Mouse (Mus musculus) C2C12 (cell line): ENCODE measurements around the gene Cic. TPM values are rescaled to one million over a fixed set of nuclear protein-coding genes. Genes with fewer than 3 reads are reported as not detected.

ENCODE experiments used
- H3K27me3 ChIP-seq: one replicate; pipeline ENCODE4 v1.6.1; 2011; ENCODE audit not compliant: control insufficient read depth, insufficient read depth, insufficient read length
- H3K36me3 ChIP-seq: one replicate; pipeline ENCODE4 v1.6.1; 2011; ENCODE audit not compliant: control insufficient read depth, insufficient read depth
- H3K4me3 ChIP-seq: one replicate; pipeline ENCODE4 v1.5.1; 2011; ENCODE audit warnings: mild to moderate bottlenecking, control low read depth; ENCODE audit not compliant: poor library complexity, insufficient read depth, severe bottlenecking
- H3K79me2 ChIP-seq: one replicate; pipeline ENCODE4 v1.6.1; 2011; ENCODE audit not compliant: control insufficient read depth, insufficient read depth
- H3K79me3 ChIP-seq: one replicate; pipeline ENCODE4 v1.6.1; 2011; ENCODE audit warnings: low read depth, control low read depth
- H3ac ChIP-seq: one replicate; pipeline ENCODE3; 2011; ENCODE audit warnings: low read depth; ENCODE audit not compliant: control insufficient read depth, insufficient read length
- CEBPB ChIP-seq: IDR thresholded peaks from one replicate; pipeline ENCODE4 v1.6.1; 2011; ENCODE audit warnings: low read depth, mild to moderate bottlenecking, control low read depth, moderate library complexity
- CTCF ChIP-seq: IDR thresholded peaks from one replicate; pipeline ENCODE4 v1.5.1; 2011; ENCODE audit not compliant: control insufficient read depth, insufficient read depth, insufficient read length
- FOSL1 ChIP-seq: IDR thresholded peaks from one replicate; pipeline ENCODE4 v1.8.0; 2011; ENCODE audit warnings: mild to moderate bottlenecking, low read length; ENCODE audit not compliant: poor library complexity, insufficient read depth, severe bottlenecking
- MAX ChIP-seq: IDR thresholded peaks from one replicate; pipeline ENCODE4 v1.6.1; 2011; ENCODE audit warnings: mild to moderate bottlenecking, control low read depth
- MYOD1 ChIP-seq: IDR thresholded peaks from one replicate; pipeline ENCODE4 v1.6.1; 2011; ENCODE audit warnings: low read depth; ENCODE audit not compliant: control insufficient read depth, insufficient read length
- MYOG ChIP-seq: IDR thresholded peaks from one replicate; pipeline ENCODE4 v1.6.1; 2011; ENCODE audit not compliant: control insufficient read depth, insufficient read length; ENCODE audit errors: extremely low read depth
- USF1 ChIP-seq: IDR thresholded peaks from one replicate; pipeline ENCODE4 v1.6.1; 2011; ENCODE audit warnings: low read depth, mild to moderate bottlenecking, control low read depth, moderate library complexity
- polyA plus RNA-seq: library from polyadenylated mRNA; unstranded; fragments of >200 nt; fragmentation: generic; extraction: Trizol; gene quantifications from one replicate; pipeline ENCODE4 v1.2.1, GENCODE M21; 2012; ENCODE audit warnings: missing spikeins

Gene Cic
- polyA plus RNA-seq, 1 experiment: 79.5 TPM

DNA sequence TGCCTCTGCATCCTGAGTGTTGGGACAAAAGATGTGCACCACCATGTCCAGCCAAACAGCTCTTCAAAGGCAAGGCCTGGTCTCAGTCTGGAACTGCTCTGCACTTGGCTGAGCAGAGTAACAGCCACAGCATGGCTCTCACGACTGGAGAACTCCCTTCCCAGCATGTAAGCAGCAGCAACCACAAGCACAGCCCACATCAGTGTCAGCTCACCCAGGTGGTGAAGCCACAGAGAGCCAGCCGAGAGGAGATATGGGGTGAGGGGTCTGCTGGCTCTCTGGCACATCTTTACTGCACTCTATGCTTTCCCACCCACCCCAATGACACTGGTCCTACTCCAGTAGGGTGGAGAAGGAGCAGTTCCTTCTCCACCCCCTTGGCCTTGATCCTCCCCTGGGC, 34.4 kb upstream of the Cic start:
- Histone ChIP-seq H3K27me3 (no peaks in the 10 kb centered on the region), H3K79me2 (peaks cover 41% of the 10 kb centered on the region), H3K4me3 (no peak overlapping the region), H3K79me3 (peaks cover 21% of the 10 kb centered on the region), H3ac (no peak overlapping the region), H3K36me3 (peaks cover 54% of the 10 kb centered on the region)
- TF ChIP-seq MYOD1 (no peak), USF1 (no peak)

DNA sequence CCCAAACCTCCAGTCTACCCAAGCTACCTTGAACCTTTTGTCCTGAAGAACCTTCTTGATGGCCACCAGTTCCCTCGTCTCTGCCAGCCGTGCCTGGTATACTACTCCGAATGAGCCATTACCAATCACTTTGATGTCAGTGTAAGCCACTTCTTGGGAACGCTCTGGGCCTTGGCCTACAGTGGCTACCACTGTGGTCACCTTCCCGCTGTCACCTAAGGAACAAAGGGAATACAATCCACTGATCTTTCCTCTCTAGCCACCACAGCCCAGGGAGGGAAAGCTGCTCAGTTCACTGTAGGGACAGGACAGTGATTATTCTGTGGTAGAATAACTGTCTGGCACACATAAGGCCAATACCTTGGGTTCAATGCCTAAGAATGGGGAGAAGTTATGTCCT, 32.0 kb upstream of the Cic start:
- H3K79me2 ChIP-seq: peaks cover 41% of the 10 kb centered on the region
- peaks cover 21% of the 10 kb centered on the region for H3K79me3 ChIP-seq
- TF ChIP-seq CEBPB (no peak), MYOD1 (no peak), USF1 (no peak), FOSL1 (no peak), MAX (no peak), MYOG (no peak), CTCF (no peak)
- H3ac ChIP-seq: no peak overlapping the region
- H3K27me3 ChIP-seq: no peaks in the 10 kb centered on the region
- peaks cover 39% of the 10 kb centered on the region for H3K36me3 ChIP-seq
- no peak overlapping the region for H3K4me3 ChIP-seq

DNA sequence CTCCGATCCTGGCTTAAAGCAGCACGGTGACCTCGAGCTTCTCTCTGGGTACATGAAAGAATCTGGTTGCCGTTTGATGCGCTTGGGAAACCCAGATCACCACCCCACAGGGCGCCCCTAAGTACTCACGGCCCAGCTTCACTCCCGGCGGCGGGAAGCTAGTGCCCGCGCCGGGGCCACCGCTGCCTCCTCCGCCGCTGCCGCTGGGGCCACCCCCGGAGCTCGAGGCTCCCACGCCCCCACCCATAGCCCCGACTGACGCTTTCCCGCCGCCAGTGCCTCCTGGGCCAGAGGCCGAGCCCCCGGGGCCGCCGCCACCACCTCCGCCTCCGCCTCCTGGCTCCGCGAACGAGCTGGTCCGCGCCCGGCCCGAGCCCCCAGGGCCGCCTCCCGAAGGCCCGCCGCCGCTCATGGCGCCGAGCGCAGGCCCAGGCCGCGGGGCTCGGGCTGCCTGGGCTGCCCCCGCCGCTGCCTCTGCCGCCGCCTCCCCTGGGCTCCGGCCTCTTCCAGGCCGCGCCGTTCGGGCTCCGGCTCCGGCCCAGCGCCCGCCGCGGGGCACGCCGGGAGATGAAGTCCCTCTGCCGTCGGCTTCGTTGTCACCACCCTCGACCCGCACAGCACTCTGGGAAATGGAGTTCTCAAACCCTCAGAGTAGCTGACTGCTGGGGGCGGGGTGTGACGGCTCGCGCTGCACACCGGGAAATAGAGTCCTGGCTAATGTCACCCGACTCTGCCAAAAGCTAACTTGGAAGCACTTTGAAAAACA, 30.1 kb upstream of the Cic start, which contains the start of gene Gsk3a:
Gsk3a (minus strand) TSS at position 603 of the 766 bp plus-strand sequence.
- TF ChIP-seq MYOD1 (no peak), CEBPB (no peak), MYOG (no peak), MAX (no peak), USF1 (no peak), CTCF (no peak), FOSL1 (no peak)

DNA sequence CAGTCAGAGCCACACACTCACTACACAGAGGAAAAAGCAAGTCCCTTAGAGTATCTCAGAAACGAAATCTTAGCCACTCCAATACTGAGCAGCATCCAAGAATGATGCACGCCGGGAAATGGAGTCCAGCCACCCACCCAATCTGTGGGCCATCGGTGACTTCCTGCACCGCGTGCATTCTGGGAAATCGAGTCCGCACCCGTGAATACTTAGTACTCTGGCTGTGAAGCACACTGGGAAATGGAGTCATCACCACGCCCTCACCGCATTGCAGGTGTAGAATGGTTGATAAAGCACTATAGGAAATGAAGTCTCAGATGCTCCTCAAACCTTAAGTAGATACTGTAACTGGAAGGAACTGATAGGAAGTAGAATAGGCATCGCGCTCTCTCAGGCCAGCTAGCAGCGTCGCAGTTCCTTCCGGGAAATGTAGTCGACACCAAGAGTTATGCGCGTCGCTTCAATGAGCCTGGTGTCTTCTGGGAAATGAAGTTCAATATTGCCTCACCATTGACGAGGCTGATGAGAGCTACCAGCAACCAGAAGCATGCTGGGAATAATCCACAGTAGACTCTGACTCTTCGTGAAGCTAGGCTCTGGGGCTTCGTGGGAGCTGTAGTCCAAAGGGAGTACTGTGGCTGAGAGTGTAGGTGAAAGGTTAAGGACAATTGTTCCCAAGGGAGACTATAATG, 29.3 kb upstream of the Cic start:
- TF ChIP-seq MAX: peak; percentile 16
- TF ChIP-seq FOSL1: no peak
- TF ChIP-seq CEBPB: peak; percentile 62
- Histone ChIP-seq H3K27me3 (no peaks in the 10 kb centered on the region), H3K79me3 (peaks cover 20% of the 10 kb centered on the region), H3K36me3 (peaks cover 27% of the 10 kb centered on the region), H3K79me2 (peaks cover 46% of the 10 kb centered on the region), H3K4me3 (no peak overlapping the region), H3ac (peak overlapping the region; percentile 36)

More for the DNA sequence above, 30.1 kb upstream of the Cic start, which contains the start of gene Gsk3a:
- Histone ChIP-seq H3K4me3 (peak within 1 kb of the TSS; percentile 55), H3K79me2 (peaks cover 41% of the 10 kb centered on the region), H3ac (peak within 1 kb of the TSS; percentile 80), H3K27me3 (no peaks in the 10 kb centered on the region), H3K36me3 (peaks cover 27% of the 10 kb centered on the region), H3K79me3 (peaks cover 21% of the 10 kb centered on the region)

DNA sequence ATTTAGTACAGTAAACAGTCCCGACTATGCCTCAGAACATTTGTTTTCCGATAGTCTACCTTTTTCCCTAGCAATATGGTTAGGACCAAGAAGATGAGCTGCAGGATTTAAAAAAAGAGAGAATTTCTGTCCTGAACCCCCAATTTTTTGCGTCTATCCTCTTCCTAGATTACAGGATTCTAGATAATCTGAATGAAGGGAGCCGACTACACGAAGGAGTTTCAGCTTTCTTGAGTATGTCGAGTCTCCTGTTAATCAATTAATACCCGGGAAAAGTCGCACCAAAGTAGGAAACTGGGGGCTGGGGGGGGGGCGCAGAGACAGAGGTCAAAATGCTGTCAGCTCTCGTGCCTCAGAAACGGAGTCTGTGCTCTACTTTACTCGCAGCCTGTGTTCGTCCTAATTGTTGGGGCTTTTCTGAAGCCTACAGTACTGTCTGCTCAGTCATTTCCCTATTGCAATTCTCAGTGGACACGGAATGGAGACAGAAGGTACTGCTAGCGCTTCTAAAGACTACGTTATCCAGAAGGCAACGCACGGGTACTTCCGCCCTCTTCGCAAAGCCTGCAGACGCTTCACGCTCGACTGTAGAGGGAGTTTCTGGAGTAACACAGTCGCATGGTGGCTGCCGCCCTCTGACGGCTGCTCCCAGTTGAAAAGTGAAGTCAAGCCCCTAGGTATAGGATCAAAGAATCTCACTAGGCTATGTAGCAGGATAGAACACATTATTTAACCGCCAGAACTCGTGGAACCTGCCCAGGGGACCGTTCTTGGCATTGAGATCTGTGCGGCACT, 28.5 kb upstream of the Cic start:
- Histone ChIP-seq H3ac (peak overlapping the region; percentile 54), H3K79me2 (peaks cover 43% of the 10 kb centered on the region), H3K4me3 (no peak overlapping the region), H3K36me3 (peaks cover 18% of the 10 kb centered on the region), H3K27me3 (no peaks in the 10 kb centered on the region), H3K79me3 (peaks cover 19% of the 10 kb centered on the region)
- no peak for TF ChIP-seq MYOG
- peak; percentile 10 for TF ChIP-seq CTCF

GRCm38 (mm10) chr7:25240631-25241030, 26.9 kb upstream of the Cic start:
- Histone ChIP-seq H3ac (no peak overlapping the region), H3K79me3 (peaks cover 24% of the 10 kb centered on the region), H3K4me3 (no peak overlapping the region), H3K27me3 (no peaks in the 10 kb centered on the region), H3K36me3 (peaks cover 24% of the 10 kb centered on the region), H3K79me2 (peaks cover 40% of the 10 kb centered on the region)
- TF ChIP-seq MYOD1 (no peak), USF1 (no peak), CTCF (no peak), MAX (no peak)
